Mouse (Mus musculus): ENCODE results near the gene Rhot2.

DNA sequence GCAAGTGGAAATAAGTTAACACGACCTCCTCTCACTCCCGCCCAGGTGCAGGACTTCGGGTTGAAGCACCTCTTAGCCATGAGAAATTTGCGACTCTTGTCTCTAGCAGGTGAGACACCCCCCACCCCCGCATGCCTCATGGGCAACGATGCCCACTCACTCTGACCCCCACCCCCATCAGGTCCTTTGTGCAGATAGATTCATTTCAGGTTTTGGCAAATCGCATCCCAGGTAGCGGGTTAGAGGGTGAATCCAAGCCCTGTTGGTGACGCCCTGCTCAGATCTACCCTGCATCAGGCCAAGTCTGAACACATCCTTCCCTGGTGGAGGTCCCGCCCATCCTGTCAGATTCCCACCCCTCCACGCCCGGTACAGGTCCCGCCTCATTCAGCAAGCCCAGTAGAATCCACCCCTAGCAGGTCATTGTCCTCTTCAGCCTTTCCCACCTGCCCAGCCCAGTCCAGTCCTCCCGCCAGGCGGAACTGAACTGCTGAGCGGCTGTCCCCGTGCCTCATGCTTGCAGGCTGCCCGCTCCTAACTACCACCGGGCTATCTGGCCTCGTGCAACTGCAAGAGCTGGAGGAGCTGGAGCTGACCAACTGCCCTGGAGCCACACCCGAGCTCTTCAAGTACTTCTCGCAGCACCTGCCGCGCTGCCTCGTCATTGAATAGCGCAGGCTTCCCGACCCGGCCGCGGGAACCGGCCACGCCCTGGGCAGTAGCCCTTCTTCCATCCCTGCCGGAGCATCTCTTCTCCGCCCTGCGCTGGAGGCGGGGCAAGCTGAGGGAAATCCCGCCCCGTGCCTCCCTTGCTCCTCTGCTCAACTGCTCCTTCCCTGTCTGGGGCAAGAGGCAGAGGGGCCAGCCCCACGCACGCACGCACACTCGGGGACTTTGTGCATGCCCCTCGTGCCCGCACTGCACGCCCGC is 25.5 kb downstream of the Rhot2 start:
- TF ChIP-seq ZC3H11A (IDR thresholded peaks at IDR 0.05; ENCODE audit: borderline replicate concordance, low read depth, low read length) (no peak), HCFC1 (IDR thresholded peaks at IDR 0.05; ENCODE audit: borderline replicate concordance, insufficient read depth, low read length) (no peak), MAFK (IDR thresholded peaks at IDR 0.05; ENCODE audit: insufficient read depth, low read depth, low read length) (no peak)

Data from ES-E14 (cell line).